Mouse (Mus musculus) CD4-positive naive resting alpha-beta T cell, adult 76 days (primary cell): ENCODE results near the gene Lrrc46. TPM values are rescaled to one million over a fixed set of nuclear protein-coding genes. Genes with fewer than 3 reads are reported as not detected.

Experiments used
- total RNA-seq: library from RNA; stranded (reverse); gene quantifications from one replicate; pipeline ENCODE4 v1.2.4, GENCODE M21; 2023

The Lrrc46 gene
- total RNA-seq = not detected

GRCm38 (mm10) chr11:97041022-97041899 is at the start of gene Lrrc46, which contains the start of gene Mrpl10:
TSS of gene Lrrc46 (minus strand) at chr11:97041407.
TSS of gene Mrpl10 (plus strand) at chr11:97041560.

GRCm38 (mm10) chr11:97050216-97050943 is 9.2 kb upstream of the Lrrc46 start, which contains the start of gene Osbpl7:
TSS of gene Osbpl7 (plus strand) at chr11:97050628.

GRCm38 (mm10) chr11:97029686-97030417 is 11.4 kb downstream of the Lrrc46 start, which contains the start of gene Scrn2:
TSS of gene Scrn2 (plus strand) at chr11:97029938.

GRCm38 (mm10) chr11:97013121-97013670 is 28.0 kb downstream of the Lrrc46 start, which contains the start of gene Sp6:
TSS of gene Sp6 (plus strand) at chr11:97013394.

Other genes with a start within 250 kb of the Lrrc46 start
- 42.6 TPM for gene Nfe2l1, start 211.4 kb downstream of the Lrrc46 start, total RNA-seq
- gene Copz2, start 191.5 kb downstream of the Lrrc46 start, total RNA-seq = not detected
- 42.4 TPM for gene Cdk5rap3, start 124.9 kb downstream of the Lrrc46 start, total RNA-seq
- gene Prr15l, start 113.3 kb downstream of the Lrrc46 start, total RNA-seq = not detected
- 22.1 TPM for gene Pnpo, start 97.4 kb downstream of the Lrrc46 start, total RNA-seq
- gene Sp2, start 58.4 kb downstream of the Lrrc46 start, total RNA-seq = 65.1 TPM
- gene Sp6, start 28.0 kb downstream of the Lrrc46 start, total RNA-seq = 4.0 TPM
- 3.4 TPM for gene Scrn2, start 11.5 kb downstream of the Lrrc46 start, total RNA-seq
- gene Mrpl10, start 153 bp upstream of the Lrrc46 start, total RNA-seq = 25.7 TPM
- 27.0 TPM for gene Osbpl7, start 9.2 kb upstream of the Lrrc46 start, total RNA-seq
- 1.5 TPM for gene Tbx21, start 73.9 kb upstream of the Lrrc46 start, total RNA-seq
- gene Tbkbp1, start 110.1 kb upstream of the Lrrc46 start, total RNA-seq = 0.53 TPM
- gene Kpnb1, start 146.5 kb upstream of the Lrrc46 start, total RNA-seq = 116 TPM
- gene Npepps, start 239.2 kb upstream of the Lrrc46 start, total RNA-seq = 67.7 TPM